Mouse (Mus musculus) liver (tissue): ENCODE results near the gene Trip11.

Experiments used
- DNase-seq: peaks from one replicate; pipeline ENCODE4 v3.0.0-alpha.2; 2020; ENCODE audit warnings: mixed read lengths

Gene Trip11

GRCm38 (mm10) chr12:101893296-101893695 is 19.8 kb downstream of the Trip11 start:
- no peak for DNase-seq

- DNase-seq, result no peak
Observed at GRCm38 (mm10) chr12:101892832-101893231, 20.2 kb downstream of the Trip11 start.

DNA sequence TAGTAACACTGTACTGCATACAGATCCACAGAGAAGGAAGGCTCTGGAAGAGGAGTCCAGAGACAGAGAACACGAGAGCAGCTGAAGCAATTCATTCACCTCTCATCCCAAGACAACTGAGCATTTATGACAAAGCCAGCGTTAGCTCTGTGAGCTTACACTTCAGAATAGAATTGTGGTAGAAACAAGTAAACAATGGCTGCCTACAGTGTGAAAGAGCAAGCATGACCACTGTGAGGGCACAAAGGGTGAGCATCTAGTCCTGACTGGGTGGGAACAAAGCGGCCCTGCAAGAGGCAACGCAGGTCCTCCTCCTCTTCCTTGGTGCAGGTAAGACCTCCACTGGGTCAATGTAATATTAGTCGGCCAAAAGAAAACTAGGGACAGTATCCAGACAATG is 22.0 kb downstream of the Trip11 start:
- DNase-seq, result no peak

DNA sequence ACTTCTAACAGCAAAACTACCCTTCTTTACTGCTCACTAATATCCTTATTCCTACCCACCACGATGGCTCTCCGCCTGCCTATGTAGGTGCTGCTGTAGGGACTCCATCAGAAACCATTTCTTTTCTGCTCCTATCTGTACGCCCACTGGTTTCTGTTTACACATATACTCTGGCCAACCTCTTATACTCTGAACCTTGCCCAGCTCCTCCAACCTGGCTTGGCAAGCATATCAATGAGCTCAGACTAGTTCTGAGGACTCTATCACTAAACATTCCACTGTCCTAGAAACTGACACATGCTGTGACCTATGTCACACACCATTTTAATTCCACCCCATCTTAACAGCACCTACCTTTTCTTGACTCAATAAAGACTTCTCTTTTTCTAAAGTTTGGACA is 23.7 kb downstream of the Trip11 start:
- DNase-seq, result no peak

DNA sequence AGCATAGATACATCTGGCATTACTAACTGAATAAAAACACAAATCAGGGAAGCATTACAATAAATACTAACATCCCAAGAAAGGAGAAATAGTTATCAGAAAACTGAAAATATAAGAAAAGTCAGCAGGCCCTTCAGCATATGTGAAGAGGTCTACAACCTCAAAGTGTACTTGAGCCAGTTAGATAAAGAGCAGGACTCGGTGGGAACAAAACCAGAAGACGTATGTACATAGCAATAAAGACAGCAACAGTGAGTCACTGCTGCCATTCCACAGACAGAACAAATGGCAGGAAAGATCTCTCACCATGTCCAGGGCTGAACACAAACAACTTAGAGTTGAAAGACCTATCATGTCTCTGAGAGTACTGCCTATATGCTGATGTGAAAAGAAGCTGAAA is 24.8 kb downstream of the Trip11 start:
- no peak for DNase-seq

DNA sequence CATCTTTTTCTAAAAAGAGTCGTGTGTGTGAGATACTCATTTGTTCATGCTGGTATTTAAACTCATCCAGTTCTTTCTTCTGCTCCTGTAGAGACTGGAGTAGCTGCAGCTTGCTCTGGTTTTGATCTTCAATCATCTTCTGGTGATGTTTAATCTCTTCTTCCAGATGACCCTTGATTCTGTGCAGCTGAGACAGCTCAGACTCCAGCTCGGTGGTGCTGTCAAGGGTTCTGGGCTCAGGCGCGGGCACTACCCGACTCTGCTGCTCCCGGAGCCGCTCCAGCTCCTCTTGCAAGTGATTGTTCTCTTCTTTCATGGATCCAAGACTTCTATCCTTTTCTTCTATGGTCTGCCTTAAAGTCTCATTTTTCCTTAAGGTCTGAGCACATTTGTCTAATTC is 28.1 kb downstream of the Trip11 start:
- DNase-seq, result no peak

GRCm38 (mm10) chr12:101876374-101876773 is 36.7 kb downstream of the Trip11 start:
- no peak for DNase-seq

GRCm38 (mm10) chr12:101875107-101875506 is 38.0 kb downstream of the Trip11 start:
- no peak for DNase-seq

GRCm38 (mm10) chr12:101862286-101862964 is 50.6 kb downstream of the Trip11 start:
- DNase-seq, result no peak

- DNase-seq, result no peak
Observed at GRCm38 (mm10) chr12:101860256-101860655, 52.8 kb downstream of the Trip11 start.

DNA sequence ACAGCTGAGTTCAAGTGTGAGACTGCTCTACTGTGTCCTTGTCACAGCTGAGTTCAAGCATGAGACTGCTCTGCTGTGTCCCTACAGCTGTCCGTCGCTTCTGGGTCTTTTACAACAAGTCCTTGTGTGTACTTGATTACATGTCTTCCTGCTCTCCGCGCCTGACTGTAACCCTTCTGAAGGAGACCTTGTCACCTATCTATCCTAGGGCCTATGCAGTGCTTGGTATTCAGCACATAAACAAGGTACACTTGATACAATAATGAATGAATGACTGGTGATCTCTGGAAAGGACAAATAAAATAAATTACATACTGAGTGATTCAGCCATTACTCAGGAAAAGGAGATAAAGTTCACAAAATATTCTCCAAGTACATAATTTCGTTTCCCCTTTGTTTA is 55.1 kb downstream of the Trip11 start:
- DNase-seq, result no peak

- DNase-seq, result no peak
Observed at GRCm38 (mm10) chr12:101854336-101854735, 58.7 kb downstream of the Trip11 start.

GRCm38 (mm10) chr12:101851846-101852564 is 61.1 kb downstream of the Trip11 start:
- DNase-seq, result no peak

- no peak for DNase-seq
Observed at GRCm38 (mm10) chr12:101851314-101851713, 61.8 kb downstream of the Trip11 start.

DNA sequence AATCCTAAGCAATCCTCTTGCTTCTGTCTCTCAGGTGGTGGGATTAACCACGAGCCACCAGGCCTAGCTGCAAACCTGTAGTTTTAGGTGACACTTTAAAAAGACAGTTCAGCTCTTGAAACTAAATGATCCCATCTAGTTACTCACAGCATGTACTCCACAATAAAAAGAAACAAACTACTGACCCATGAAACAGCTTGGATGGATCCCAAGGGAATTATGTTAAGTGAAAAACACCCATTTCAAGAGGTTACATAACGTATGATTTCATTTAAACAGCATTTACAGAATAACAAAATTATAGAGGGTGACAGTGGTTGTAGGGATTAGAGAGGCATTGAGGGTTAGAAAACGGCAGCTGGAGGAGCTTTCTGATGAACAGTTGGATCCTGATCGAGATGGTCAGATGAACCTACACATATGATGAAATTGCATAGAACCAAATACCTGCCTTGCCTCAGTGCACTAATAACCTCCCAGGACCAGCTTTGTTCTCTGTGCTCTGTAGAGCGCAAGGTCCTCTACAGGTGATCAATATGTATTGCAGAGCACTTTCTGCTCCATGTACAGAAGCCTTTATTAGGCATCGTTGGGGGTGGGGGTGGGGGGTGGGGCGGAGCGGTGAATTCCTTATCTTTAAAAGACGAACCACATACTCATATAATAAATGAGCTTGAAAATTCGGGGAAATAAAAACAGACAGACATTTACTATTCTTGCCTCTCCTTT is 76.4 kb downstream of the Trip11 start:
- no peak for DNase-seq

DNA sequence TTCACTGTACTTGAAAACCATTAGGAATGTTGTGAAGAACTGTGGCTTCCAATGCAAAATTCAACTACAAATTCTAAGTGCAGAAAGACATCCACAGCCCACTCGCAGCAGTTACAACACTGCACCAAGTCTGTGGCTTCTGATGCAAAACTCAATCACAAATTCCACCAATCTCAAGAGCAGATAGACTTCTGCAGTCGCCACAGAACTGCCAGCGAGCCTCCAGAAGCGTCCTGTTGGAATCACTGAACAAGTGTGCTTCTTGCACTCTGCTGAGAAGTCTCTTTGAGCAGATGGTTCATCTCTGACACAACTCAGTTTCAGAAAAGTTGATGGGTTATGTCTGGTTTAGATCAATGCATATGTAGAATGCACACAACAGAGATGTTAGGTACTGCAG is 78.4 kb downstream of the Trip11 start:
- DNase-seq, result no peak

DNA sequence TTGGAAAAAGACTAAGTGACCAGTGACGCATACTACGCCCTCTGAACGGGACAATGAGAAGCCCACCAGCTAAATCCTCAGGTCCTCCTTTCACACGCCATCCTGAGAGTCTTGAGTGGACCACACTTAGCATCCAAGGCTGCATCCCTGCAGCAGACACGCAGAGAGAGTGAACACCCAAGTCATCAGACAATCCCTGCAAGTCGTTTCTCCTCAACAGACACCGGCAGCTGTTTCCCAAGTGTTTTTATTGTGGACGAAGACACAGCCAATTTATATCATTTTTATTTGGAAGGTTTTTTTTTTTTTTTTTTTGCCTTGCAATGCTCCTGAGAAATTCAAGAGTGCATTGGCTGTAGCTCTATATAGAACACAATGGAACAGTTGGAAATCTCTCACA is 79.3 kb downstream of the Trip11 start:
- DNase-seq, result no peak

GRCm38 (mm10) chr12:101833115-101833506 is 80.0 kb downstream of the Trip11 start:
- DNase-seq, result no peak

DNA sequence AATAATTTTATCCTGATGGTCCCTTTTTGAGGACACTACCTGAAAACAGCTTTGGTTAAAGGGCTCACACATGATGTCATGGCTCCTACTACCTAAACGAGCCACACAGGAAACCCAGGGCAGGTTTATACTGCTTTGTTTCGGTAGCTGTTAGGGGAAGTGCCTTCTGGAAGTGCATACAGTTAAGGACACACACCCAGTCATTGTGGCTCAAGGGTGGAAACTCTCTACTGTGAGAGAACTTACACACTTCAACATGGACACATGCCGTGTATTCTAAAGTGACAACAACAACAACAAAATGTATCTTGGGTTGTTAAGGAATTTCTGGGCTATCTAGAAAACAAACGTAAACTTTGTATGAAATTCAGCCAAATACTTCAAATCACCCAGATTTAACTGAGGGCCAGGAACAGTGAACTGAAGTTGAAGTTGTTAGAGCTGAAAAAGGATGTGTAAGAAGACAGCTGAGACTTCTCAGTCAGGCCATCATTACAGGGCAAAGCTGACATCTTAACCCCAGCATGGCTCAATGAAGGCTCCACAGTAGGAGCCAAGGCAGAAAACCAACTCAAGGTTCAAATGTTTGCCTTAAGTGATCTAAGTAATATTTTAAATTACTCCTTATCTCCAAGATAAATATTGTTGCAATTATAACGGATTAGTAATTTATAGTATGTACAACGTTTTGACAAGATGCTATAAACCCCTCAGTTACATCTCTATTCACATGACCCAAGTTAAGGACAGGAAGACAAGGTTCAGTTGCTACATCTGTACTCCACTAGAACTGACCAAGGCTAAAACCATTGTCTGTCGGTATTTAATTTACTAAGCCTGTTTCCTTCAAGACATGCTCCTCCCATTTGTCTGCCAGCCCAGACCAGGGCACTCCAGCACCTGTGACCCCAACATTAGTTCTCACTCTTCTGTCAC is 80.6 kb downstream of the Trip11 start:
- no peak for DNase-seq

GRCm38 (mm10) chr12:101831221-101831620 is 81.8 kb downstream of the Trip11 start:
- no peak for DNase-seq

DNA sequence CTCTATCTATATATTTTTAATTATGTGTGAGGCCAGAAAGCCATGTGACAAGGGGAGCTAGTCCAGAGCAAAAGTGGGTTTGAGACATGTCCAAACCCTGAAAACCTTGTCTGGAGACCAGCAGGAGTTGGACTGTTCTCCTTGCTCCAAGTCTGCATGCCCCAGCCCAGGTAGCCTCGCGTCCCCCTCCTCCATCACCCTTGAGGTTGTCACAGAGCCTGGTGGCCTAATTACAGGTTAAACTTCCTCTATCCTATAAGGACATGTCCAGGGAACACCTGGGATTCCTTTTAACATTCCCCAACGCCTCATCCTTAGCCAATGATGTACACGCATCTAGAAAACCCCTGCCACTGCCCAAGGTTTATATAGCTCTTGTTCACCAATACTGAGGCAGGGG is 89.9 kb downstream of the Trip11 start:
- DNase-seq, result no peak

- DNase-seq, result no peak
Observed at GRCm38 (mm10) chr12:101821596-101821995, 91.5 kb downstream of the Trip11 start.

- DNase-seq, result no peak
Observed at GRCm38 (mm10) chr12:101819570-101819969, 93.5 kb downstream of the Trip11 start.
